Mouse (Mus musculus) kidney, adult 2 months (tissue): ENCODE measurements around the gene Rangrf. TPM values are rescaled to one million over a fixed set of nuclear protein-coding genes. Genes with fewer than 3 reads are reported as not detected.
A peak's percentile ranks its signal among the peaks of the same experiment; 100 is the strongest.

ENCODE experiments used
- DNase-seq: peaks from one replicate; pipeline ENCODE4 v3.0.0; 2021
- H3K27ac ChIP-seq: fragments of 200-500 bp; 2 replicates; pipeline ENCODE4 v1.5.1; 2012; ENCODE audit warnings: low read depth, low read length, control low read depth, inconsistent platforms; ENCODE audit not compliant: insufficient read depth
- H3K27me3 ChIP-seq: fragments of 200-500 bp; replicated peaks from 2 replicates; pipeline ENCODE4 v1.6.1; 2012; ENCODE audit warnings: mild to moderate bottlenecking, moderate library complexity, low read length, inconsistent platforms; ENCODE audit not compliant: control insufficient read depth, insufficient read depth
- H3K36me3 ChIP-seq: fragments of 200-500 bp; 2 replicates; pipeline ENCODE4 v1.6.1; 2012; ENCODE audit warnings: mild to moderate bottlenecking, moderate library complexity, low read length, inconsistent platforms; ENCODE audit not compliant: control insufficient read depth, insufficient read depth
- H3K4me1 ChIP-seq: fragments of 200-500 bp; 2 replicates; pipeline ENCODE4 v1.6.1; 2011; ENCODE audit warnings: low read length; ENCODE audit not compliant: control insufficient read depth, insufficient read depth
- H3K4me3 ChIP-seq: fragments of 200-500 bp; 2 replicates; pipeline ENCODE4 v1.5.1; 2011; ENCODE audit warnings: mild to moderate bottlenecking, low read depth, low read length, control low read depth; ENCODE audit not compliant: insufficient read depth
- CTCF ChIP-seq: fragments of 200-500 bp; conservative IDR thresholded peaks from 2 replicates; pipeline ENCODE4 v1.5.1; 2011; ENCODE audit warnings: low read depth, mild to moderate bottlenecking, control low read depth, low read length, moderate library complexity, mixed read lengths; ENCODE audit not compliant: insufficient read depth, insufficient read length
- POLR2A ChIP-seq: fragments of 200-500 bp; IDR thresholded peaks from one replicate; pipeline ENCODE4 v1.6.1; 2011; ENCODE audit warnings: low read depth, low read length, control low read depth
- WGBS: fragments of 180-500 bp; shearing (Covaris S2); methylation state at CpG from one replicate; pipeline ENCODE4 v1.1.7; 2018; 5-methylcytosine and 5-hydroxymethylcytosine counted together
- polyA plus RNA-seq: library from polyadenylated mRNA; depleted of rRNA; stranded (reverse); fragments of >200 nt; gene quantifications from 2 replicates; pipeline ENCODE4 v1.2.3, GENCODE M21; 2012

The Rangrf gene
- polyA plus RNA-seq, 1 experiment: 43.0 TPM

- H3K4me3 ChIP-seq: peak overlapping the region; percentile 76
- 44% methylated on average over 13 of the region's 13 CpGs for WGBS
- no peaks in the 10 kb centered on the region for H3K4me1 ChIP-seq
- H3K36me3 ChIP-seq: no peaks in the 10 kb centered on the region
- H3K27me3 ChIP-seq: no peaks in the 10 kb centered on the region
- peak; percentile 60 for DNase-seq
- peak overlapping the region; percentile 61 for H3K27ac ChIP-seq
- TF ChIP-seq POLR2A (no peak), CTCF (no peak)
These were observed 18.3 kb downstream of the Rangrf start for GRCm38 (mm10) chr11:68956697-68957096.

GRCm38 (mm10) chr11:68956107-68956506, 18.9 kb downstream of the Rangrf start:
- H3K4me1 ChIP-seq: no peaks in the 10 kb centered on the region
- H3K27ac ChIP-seq: peak overlapping the region; percentile 71
- peak overlapping the region; percentile 76 for H3K4me3 ChIP-seq
- peak; percentile 79 for DNase-seq
- no peaks in the 10 kb centered on the region for H3K27me3 ChIP-seq
- WGBS: 35% methylated on average over 3 of the region's 3 CpGs
- H3K36me3 ChIP-seq: no peaks in the 10 kb centered on the region
- TF ChIP-seq POLR2A (no peak), CTCF (no peak)

DNA sequence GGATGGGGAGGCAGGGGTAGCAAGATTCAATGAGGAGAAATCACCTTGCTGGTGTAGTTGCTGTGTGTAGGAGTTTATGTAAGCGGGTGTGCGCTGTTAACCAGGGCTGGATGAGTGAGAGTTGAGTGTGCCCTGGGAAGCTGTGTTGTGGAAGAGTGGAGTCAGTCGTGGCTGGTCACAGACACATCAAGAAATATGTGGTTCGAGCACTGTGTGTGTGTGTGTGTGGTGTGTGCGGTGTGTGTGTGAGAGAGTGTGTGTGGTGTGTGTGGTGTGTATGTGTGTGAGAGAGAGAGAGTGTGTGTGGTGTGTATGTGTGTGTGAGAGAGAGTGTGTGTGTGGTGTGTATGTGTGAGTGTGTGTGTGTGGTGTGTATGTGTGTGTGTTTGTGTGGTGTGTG, 19.5 kb downstream of the Rangrf start:
- H3K4me3 ChIP-seq: peak overlapping the region; percentile 46
- H3K36me3 ChIP-seq: no peaks in the 10 kb centered on the region
- peak overlapping the region; percentile 71 for H3K27ac ChIP-seq
- H3K27me3 ChIP-seq: no peaks in the 10 kb centered on the region
- H3K4me1 ChIP-seq: no peaks in the 10 kb centered on the region
- WGBS: 56% methylated on average over 5 of the region's 5 CpGs
- TF ChIP-seq POLR2A: no peak
- TF ChIP-seq CTCF: no peak
- DNase-seq: no peak

- H3K27me3 ChIP-seq: no peaks in the 10 kb centered on the region
- no peak for DNase-seq
- TF ChIP-seq CTCF: no peak
- no peak for TF ChIP-seq POLR2A
These were observed 20.6 kb downstream of the Rangrf start for GRCm38 (mm10) chr11:68954408-68954807.

GRCm38 (mm10) chr11:68953903-68954302, 21.1 kb downstream of the Rangrf start:
- no peak for TF ChIP-seq CTCF
- no peak for TF ChIP-seq POLR2A
- Histone ChIP-seq H3K36me3 (no peaks in the 10 kb centered on the region), H3K4me3 (peak overlapping the region; percentile 9; the same call in 1 of the 2 replicates), H3K27me3 (no peaks in the 10 kb centered on the region), H3K27ac (no peak overlapping the region), H3K4me1 (no peaks in the 10 kb centered on the region)
- WGBS: 41% methylated on average over 13 of the region's 13 CpGs
- DNase-seq: no peak

More at GRCm38 (mm10) chr11:68954408-68954807, 20.6 kb downstream of the Rangrf start:
- H3K36me3 ChIP-seq: no peaks in the 10 kb centered on the region
- 7% methylated on average over 17 of the region's 17 CpGs for WGBS
- peak overlapping the region; percentile 33 for H3K4me3 ChIP-seq
- no peak overlapping the region for H3K27ac ChIP-seq
- H3K4me1 ChIP-seq: no peaks in the 10 kb centered on the region

DNA sequence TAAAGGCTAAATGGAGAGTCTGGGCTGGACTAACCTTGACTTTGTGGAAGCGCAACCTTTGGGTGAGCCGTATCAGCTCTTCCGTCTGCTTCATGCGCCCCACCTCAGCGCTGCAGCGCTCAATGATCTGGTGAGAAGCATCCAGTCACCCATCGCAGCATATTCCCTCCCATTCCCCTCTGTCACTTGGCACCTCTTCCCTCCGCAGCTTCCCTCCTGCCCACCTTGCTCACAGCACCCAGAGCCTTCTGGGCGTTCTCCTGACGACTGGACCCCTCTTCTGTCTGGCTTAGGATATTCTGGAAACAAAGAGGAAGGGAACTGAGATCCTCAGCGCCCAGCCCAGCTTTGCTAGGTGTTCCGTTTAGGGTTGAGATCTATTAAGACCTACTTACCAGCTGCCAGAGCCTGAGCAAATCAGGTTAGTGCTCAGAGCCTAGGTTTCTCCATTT, 27.4 kb downstream of the Rangrf start:
- Histone ChIP-seq H3K4me3 (no peak overlapping the region), H3K27ac (no peak overlapping the region), H3K27me3 (no peaks in the 10 kb centered on the region), H3K4me1 (0 out of 2 replicates have a peak, but pooled peaks cover under 1% of the 10 kb centered on the region), H3K36me3 (no peaks in the 10 kb centered on the region)
- TF ChIP-seq CTCF (no peak), POLR2A (no peak)
- DNase-seq: no peak
- WGBS: 34% methylated on average over 12 of the region's 12 CpGs

DNA sequence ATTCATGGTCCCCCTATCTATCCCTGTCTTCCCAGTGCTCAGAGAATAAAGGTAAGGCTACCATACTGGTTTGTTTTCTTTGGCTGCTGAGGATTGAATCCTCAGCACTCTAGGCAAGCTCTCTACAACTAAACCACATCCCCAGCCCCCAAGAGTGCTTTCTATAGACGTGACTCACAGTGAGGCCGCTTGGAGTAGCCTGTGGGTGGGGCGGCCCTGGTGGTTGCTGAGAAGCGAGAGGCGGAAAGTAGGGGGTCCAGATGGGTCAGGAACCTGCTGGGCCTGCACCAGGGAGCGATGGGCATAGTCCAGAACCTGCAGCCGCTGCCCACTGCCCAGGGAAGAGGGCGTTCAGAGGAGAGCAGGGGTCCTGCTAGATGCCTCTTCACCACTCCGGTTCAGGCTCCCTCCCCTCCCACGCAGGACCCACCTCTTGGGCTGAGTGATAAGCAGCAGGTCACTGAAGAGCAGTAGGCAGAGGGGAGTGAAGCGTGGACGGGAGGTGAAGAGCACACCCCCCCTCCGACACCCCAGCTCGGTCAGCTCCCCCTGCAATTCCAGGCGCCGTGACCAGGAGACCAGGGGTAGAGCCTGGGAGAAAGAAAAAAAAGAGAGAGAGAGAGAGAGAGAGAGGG, 28.1 kb downstream of the Rangrf start:
- no peak for TF ChIP-seq CTCF
- TF ChIP-seq POLR2A: no peak
- 43% methylated on average over 14 of the region's 16 CpGs for WGBS

More for the DNA sequence above, 28.1 kb downstream of the Rangrf start:
- H3K36me3 ChIP-seq: no peaks in the 10 kb centered on the region
- no peak overlapping the region for H3K4me3 ChIP-seq
- H3K27ac ChIP-seq: no peak overlapping the region
- peaks cover 6% of the 10 kb centered on the region; the same call in 1 of the 2 replicates for H3K4me1 ChIP-seq
- no peaks in the 10 kb centered on the region for H3K27me3 ChIP-seq
- DNase-seq: no peak
